Mouse (Mus musculus): Measurements from ENCODE around the gene Acsl5. TPM values are rescaled to one million over a fixed set of nuclear protein-coding genes. Genes with fewer than 3 reads are reported as not detected.

Gene Acsl5
- total RNA-seq (2021): 10 to 100 TPM; 42.9 to 47.9 TPM

DNA sequence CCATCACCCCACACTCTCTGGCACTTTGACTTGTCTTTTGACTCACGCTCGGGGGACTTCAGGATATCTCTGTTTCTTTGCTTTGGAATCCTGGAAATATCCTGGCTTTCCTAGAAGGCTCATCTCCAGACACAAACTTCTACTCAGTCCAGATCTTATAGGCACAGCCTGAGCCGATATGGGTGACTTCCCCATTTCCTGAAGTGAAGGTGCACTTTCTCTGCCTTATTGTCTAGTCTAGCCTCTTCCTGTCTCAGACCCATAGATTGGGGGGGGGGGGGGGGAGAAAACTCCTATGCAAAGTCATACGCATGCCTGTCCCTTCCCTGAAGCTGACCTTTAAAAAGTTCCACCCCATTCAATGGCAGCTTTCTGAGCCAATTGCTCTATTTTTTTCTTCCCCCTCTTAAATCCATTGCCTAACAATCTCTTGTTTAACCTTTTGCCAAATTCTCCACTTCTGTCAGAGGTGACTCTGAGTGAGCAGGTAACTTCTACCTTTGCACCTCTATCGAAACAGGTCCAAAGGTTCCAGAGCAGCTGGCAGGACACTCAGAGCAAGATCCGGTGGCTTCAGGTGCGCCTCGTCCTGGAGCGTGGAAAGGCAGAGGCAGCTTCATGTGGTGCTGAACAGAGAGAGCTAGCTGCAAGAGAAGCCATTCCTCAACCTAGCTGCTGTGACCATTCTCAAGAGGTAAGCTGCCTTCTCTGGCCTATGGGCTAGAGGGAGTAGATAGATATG is at the start of gene Acsl5:
Gene Acsl5, plus strand, starts transcription at position 556 of the 742 bp plus-strand sequence.
- intact Hi-C loops (cut with DNase I): no loop called here
- DNase-seq (ENCODE audit: low spot score in 2 of 2): no peak

DNA sequence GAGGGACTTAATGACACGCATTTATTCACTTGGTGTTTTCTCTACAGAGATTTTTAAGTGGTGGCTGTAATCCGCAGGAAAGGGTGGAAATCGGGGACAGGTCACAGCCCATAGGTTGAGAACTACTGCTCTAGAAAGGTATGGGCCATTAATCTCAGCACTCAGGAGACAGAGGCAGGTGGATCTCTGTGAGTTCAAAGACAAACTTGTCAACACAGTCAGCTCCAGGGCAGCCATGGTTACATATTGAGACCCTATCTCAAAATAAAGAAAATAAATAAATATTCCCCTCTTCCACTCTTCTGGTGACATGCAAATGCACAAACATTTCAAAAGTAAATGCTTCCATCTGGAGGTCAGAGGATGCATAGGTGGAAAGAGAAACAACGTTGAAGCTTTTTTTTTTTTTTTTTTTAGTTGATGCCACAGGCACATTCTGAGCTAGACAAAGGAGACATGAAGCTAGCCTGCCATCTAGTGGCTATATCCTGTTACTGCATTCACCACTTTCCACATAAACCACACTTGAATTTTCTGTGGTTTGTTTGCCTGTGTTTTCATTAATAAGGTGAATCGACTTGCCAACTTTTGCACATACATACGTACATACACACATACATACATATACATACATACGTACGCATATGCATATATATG is 45.1 kb upstream of the Acsl5 start:
- intact Hi-C loops (cut with DNase I): loop anchor here (5.0 kb wide), 1 partner anchor 1164 kb away; the partner anchor contains the start of gene Adra2a
- peak; percentile 65 to 76 for DNase-seq (ENCODE audit: low spot score in 2 of 2)

DNA sequence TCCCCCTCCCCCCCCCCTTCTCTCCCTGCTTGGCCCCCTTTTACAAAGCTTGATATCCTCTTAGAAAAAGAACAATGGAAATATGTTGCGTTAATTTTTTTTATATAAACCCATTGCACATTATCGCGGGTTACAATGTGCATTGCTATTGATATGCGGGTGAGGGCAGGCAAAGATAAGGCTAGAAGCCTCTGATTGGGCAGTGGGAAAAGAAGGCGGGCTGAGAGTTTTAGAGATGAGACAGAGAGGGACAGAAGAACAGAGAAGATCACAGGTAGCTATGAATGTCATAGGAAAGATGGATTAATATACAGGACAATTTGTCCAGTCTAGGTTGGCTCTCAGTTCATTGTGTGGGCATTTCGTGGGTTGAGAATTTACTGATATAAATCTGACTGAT is 44.5 kb upstream of the Acsl5 start:
- no peak for DNase-seq (ENCODE audit: low spot score in 2 of 2)
- intact Hi-C loops (cut with DNase I): loop anchor here (5.0 kb wide), 1 partner anchor 1165 kb away; the partner anchor contains the start of gene Adra2a

DNA sequence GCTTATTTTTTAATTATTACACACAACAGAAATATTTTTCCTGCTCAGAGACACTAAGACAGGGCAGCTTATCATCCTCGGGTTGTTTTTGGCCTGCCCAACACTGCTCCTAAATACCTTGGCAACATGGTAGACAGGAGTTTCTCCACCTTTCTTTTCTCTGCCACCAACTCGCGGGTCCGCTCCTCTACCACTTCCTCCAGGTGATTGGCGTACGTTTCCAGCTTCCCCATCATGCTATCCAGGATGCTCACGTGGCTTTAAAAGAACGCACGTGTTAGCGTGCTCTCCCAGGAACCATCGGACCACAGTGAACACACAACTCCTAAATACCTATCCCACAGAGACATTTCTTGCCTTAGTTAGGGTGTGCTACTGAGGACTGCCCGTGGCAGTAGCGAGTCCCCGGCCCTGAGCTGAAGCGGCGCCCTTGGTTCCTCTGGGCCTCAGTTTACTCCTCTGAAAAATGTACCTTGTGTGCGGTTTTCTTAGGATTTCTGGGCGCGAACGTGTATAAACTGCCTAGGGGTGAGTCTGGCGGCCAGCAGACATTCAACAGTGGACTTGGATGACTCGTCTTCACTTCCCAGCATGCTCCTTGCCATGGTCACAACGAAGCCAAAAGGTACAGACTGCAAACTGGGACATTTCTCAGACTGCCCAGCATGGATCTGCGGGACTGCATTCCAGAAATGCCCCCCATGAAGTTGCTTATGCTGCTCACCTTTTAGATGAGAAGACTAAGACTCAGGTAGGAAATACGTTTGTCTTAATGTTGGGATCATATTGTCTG is 43.8 kb upstream of the Acsl5 start:
- DNase-seq (ENCODE audit: low spot score in 2 of 2): no peak
- intact Hi-C loops (cut with DNase I): loop anchor here (5.0 kb wide), 1 partner anchor 1166 kb away; the partner anchor contains the start of gene Adra2a

DNA sequence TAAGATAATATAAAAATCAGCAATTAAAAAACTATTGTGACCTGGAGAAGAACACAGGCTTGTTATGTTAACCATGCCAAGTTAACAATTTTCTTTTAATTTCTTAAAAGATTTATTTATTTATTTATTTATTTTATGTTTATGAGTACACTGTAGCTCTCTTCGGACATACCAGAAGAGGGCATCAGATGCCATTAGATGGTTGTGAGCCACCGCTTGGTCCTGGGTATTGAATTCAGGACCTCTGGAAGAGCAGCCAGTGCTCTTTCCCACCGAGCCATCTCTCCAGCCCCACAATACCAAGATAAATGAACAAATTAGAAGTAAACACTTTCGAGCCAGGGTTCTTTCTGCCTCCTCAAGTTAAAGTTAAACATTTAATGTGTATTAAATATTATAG is 43.1 kb upstream of the Acsl5 start:
- intact Hi-C loops (cut with DNase I): loop anchor here (5.0 kb wide), 1 partner anchor 1166 kb away; the partner anchor contains the start of gene Adra2a
- no peak for DNase-seq (ENCODE audit: low spot score in 2 of 2)

DNA sequence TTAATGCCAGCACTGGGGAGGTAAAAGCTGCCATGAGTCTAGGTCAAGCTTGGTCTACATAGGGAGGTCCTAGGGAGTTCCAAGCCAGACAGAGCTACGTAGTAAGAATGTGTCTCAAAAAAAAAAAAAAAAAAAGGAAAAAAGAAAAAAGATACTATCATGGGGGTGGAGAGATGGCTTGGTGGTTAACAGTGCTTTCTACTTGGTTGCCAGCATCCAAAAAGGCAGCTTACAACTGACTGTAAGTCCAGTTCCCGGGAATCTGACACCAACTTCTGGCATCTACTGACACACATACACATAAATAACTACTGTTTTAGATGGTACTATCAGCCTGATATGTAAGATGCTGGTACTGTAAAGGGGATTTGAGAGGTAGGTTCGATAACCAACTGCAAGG is 42.7 kb upstream of the Acsl5 start:
- intact Hi-C loops (cut with DNase I): loop anchor here (5.0 kb wide), 1 partner anchor 1167 kb away; the partner anchor contains the start of gene Adra2a
- no peak for DNase-seq (ENCODE audit: low spot score in 2 of 2)

DNA sequence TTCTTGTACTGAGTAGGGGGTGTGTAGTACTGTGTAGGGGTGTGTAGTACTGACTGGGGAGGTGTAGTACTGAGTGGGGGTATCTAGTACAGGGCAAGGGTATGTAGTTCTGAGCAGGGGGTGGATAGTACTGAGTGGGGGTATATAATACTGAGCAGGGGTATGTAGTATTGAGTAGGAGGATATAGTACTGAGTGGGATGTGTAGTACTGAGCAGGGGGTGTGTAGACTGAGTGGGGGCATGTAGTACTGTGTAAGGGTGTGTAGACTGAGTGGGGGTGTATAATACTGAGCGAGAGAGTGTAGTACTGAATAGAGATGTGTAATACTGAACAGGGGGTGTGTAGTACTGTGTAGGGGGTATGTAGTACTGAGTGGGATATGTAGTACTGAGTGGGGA is 40.0 kb upstream of the Acsl5 start:
- intact Hi-C loops (cut with DNase I): no loop called here

DNA sequence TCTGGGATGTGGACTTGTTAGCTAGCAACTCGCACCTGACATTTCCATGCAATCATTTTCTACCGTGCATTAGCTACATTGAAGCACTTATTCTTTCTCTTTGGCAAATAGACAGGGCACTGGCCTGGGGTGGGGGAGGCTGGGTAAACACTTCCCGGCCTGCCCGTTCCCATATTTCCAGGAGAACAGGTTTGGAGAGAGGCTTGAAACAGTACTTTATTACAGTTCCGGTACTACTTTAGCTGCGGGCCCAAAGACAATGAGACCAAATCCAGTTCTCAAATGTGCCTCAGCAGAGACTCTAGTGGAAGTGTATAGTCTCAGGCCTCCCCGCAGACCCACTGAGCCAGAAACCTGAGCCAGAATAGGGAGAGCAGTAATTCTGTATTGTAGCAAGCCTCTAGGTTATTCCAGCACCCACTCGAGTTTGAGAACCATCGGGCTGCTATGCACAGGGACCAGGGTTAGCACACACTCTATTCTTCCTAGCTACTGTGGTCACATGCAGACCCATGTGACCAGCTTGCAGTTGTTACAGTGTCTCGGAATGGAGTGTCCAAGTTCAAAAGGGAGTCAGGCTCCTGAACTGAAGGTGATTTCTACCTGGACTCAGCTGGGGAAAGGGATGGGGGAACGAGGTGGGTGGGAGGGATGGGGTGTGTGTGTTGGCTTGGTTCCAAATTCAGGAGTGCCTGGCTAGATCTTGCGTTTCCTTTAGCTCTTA is 38.0 kb upstream of the Acsl5 start:
- intact Hi-C loops (cut with DNase I): no loop called here
- DNase-seq (ENCODE audit: low spot score in 2 of 2): peak; percentile 41 to 59

More for the DNA sequence above, 40.0 kb upstream of the Acsl5 start:
- no peak for DNase-seq (ENCODE audit: low spot score in 2 of 2)

DNA sequence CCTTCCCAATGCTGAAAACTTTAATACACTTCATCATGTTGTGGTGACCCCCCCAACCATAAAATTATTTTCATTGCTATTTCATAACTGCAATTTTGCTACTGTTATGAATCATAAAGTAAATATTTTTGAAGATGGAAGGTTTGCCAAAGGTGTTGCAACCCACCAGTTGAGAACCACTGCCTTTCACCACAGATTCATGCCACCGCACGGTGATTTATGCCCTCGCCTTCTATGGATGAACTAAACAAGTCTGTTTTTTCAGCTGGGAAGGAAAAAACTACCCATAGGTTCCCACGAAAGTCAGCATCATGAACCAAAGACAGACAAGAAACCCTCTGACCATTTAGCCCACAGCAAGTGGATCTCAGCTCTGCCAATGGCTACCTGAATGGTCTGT is 34.9 kb upstream of the Acsl5 start:
- intact Hi-C loops (cut with DNase I): no loop called here
- DNase-seq (ENCODE audit: low spot score in 2 of 2): no peak

DNA sequence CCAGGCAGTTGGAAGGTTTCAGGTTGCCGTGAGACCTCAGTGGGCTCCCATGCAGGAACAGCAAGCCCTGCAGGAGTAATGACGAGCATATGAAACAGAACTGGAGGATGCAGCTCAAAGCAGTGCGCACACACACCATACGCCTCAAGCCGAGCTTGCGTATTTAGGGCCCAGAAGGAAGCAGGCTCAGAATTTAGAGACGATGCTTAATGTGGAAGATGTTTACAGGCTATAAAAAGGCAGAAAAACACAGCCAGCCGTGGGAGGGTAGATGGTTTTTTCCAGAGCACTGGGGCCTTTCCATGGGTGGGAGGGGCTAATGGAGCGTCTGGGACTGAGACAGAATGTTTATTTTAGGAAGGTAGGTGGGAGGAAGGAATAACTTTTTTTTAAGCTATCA is 34.4 kb upstream of the Acsl5 start:
- DNase-seq (ENCODE audit: low spot score in 2 of 2): peak; percentile 72 to 95
- intact Hi-C loops (cut with DNase I): no loop called here

DNA sequence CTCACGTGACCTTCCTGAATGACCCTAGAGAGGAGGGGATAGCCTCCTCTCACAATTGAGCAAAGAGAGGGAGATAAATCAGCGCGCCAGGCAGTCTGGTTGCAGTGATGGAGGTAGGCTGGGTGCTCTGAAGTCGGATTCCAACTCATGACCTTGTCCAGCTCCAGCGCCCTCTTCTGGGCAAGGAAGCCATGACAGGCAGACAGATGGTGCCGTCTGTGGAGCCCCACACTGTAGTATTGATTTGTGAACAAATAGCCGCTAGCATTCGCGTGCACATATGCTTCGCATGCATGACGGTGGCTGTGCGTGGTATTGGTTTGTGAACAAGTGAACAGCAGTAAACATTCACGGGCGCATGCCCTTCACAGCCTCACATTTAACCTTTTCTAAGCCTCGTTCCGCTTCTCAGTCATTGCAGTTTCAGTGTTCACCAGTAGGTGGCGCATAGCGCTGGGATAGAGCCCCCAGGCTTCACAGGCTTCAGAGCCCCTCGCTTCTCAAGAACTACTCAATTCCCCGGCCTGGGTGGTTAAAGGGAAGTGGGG is 33.5 kb upstream of the Acsl5 start:
- intact Hi-C loops (cut with DNase I): loop anchor here (1.0 to 2.0 kb wide), 2 partner anchors 36 to 85 kb away; no protein-coding TSS in a partner anchor
- peak; percentile 85 to 87 for DNase-seq (ENCODE audit: low spot score in 2 of 2)

DNA sequence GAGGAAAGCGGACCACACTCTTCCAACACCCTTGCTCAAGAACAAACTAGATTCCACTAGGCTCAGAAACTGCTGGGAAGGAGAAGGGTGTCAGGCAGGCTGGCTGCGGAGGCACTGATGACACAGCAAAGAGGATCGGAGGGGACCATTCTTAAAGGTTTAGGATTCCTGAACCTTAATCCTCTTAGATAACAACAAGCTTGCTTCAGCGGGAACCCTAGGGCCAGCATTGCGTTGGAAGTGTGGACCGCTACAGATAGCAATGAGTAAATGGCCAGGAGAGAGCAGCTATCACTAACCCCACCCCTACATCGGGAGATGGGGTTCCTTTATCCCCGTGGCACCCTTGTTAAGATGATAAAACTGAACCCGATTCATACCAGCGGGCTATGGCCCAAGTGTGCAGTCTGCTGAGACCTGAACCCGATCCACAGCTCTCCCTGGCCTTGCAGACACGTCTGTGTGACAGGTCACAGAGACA is 33.0 kb upstream of the Acsl5 start:
- intact Hi-C loops (cut with DNase I): loop anchor here (1.0 to 2.0 kb wide), 2 partner anchors 36 to 84 kb away; no protein-coding TSS in a partner anchor
- no peak for DNase-seq (ENCODE audit: low spot score in 2 of 2)

DNA sequence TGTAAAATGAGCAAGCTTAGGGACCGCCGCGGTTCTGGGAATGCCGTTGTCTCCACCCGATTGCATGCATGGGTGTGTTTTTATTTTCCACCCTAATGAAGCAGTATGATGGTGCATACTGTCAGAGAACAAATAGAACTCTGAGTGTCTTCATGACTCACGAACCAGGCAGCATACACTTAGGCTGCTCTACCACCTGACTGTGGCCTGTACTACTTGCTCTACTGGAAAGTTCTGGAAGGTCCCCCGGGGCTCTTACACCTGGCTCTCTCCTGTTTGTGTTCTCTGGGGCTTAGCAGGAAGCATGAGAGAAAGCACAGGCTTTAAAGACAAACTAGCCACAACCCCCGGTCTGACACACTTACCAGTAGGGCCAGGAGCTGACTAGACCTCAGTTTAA is 32.4 kb upstream of the Acsl5 start:
- DNase-seq (ENCODE audit: low spot score in 2 of 2): no peak
- intact Hi-C loops (cut with DNase I): loop anchor here (2.0 kb wide), 1 partner anchor 83 kb away; no protein-coding TSS in a partner anchor

DNA sequence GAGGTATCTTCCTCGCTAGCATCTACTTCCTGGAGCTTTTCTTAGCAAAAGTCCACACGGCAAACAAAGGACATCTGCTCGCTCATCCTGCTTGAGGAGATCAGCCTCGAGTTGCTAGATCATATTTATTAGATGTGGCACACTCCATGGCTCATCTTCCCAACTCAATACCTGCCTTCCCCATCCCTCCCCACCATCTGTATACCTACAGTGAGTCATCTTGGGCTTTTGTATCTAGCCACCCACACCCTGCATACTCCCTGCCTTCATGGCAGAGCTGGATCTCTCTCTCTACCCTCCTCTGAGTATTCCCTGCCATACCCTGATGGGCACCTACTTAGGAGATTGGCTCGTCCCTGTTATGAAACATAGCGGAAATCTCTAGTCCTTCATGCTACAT is 30.5 kb upstream of the Acsl5 start:
- intact Hi-C loops (cut with DNase I): no loop called here

DNA sequence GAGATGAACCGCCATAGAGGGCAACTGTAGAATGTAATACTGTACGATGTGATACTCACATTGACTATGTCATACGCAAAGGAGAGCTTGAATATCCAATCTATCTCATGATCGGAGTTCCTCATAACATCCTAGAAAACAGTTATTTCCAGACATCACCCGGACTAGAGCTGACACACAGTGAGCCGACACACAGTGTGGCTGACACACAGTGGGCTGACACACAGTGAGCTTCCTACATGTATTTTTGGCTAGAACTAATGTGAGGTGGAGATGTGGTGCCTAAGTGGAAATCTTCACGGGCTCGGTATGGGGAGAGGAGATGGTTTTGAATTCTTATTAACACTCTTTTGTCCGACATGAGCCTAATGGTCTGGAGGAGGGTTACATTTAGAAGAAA is 29.5 kb upstream of the Acsl5 start:
- no peak for DNase-seq (ENCODE audit: low spot score in 2 of 2)
- intact Hi-C loops (cut with DNase I): no loop called here

More for the DNA sequence above, 30.5 kb upstream of the Acsl5 start:
- DNase-seq (ENCODE audit: low spot score in 2 of 2): peak in 1 of 2 experiments; percentile 79

DNA sequence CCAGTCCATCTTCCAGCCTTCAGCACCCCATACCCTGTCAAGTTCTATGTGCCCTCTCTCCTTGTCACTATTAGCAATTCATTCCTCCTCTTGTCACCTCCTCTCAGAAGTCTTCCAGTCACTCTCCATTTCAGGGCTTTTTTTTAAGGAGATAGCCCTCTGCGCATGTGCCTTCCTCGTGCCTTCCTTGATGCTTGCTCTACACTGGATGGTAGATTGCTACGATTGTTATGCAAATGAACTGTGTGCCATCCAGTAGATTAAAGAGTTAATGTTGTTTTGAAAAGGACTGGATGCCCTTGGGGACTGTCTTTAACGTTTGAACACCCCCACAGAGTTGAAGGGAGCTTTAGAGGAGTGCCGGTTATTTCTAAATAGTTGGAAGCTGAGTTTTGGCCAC is 25.1 kb upstream of the Acsl5 start:
- no peak for DNase-seq (ENCODE audit: low spot score in 2 of 2)
- intact Hi-C loops (cut with DNase I): no loop called here

DNA sequence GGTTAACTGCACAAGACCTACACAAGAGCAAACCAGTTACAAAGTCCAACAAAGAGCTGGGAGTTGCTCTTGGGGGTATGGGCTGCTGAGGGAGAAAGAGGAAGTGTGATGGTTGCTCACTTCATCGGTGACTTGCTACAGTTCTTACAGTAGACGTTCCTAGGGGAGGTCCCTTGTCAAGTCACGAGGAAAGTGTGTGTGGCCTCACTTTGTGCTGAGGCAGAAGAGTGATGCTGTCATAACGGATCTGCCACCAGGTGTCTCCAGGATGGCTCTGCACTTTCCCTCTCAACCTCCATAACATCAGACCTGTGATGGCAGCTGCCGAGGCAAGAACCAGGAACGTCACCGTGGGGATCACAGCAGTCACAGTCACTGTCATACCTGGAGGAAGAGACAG is 24.6 kb upstream of the Acsl5 start:
- intact Hi-C loops (cut with DNase I): no loop called here
- no peak for DNase-seq (ENCODE audit: low spot score in 2 of 2)

DNA sequence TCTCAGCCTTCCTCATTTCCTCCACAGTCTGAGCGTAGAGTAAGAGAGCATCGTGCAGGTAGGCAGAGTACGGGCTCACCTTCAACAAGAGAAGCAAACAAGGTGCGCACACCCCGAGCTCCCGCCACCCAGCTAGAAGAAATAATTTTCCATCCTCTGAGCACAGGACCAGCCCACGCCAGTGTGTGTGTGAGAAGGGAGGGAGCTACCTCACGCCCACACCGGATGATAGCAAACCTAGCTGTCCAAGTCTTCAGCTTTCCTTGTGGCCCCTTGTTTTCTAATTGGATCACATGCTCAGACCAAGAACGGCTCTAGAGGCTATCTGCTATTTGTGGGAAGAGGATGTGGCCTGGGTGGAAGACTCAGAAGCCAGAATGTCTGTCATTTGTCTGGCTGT is 20.7 kb upstream of the Acsl5 start:
- DNase-seq (ENCODE audit: low spot score in 2 of 2): peak; percentile 31 to 71
- intact Hi-C loops (cut with DNase I): no loop called here

DNA sequence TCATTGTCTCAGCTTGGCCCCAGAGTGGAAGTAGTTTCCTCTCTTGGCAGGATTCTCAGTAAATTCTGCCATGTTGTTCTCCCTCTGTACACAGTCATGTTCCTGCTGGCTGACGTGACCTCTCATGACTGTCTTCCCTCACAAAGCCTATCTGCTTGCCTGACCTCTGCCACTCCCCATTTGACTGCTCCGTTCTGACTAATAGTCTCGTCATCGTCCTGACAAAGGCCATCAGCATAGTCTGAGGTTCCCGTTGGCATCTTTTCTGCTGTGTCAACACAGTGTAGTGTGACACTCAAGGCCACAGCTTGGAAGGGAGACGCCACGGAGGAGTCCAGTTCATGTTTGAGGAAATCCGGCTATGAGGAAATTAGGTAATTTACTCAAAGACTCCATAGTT is 19.6 kb upstream of the Acsl5 start:
- intact Hi-C loops (cut with DNase I): no loop called here
- no peak for DNase-seq (ENCODE audit: low spot score in 2 of 2)
